Comparison of ENCODE assay signal across 8 mouse cellular contexts in genomic region chr4:133090276-133090719, GRCm38 (mm10). TPM values are rescaled to one million over a fixed set of nuclear protein-coding genes. Genes with fewer than 3 reads are reported as not detected.
DNase-seq lines count a peak whose midpoint lies in the region; ATAC-seq and TF ChIP-seq lines count a peak whose summit lies in the region.
"Had no signal": no experiment of that assay in that cellular context is flagged by ENCODE, and none has a peak within 500 bp of the region (broad histone marks: within the 10 kb centered on the region; RNA-seq: fewer than 3 reads in every experiment).

No protein-coding gene starts in this region.

- H3K4me2 ChIP-seq in lung, embryonic 15.5 days: peak overlapping the region; percentile 33
- peak overlapping the region; percentile 1 for H3K4me2 ChIP-seq in forebrain, postnatal 0 days (ENCODE audit: low read depth)
- peak overlapping the region; percentile 51 for H3K4me2 ChIP-seq in limb, embryonic 13.5 days (replicated peaks)
- peak overlapping the region; percentile 5; the same call in 1 of the 2 replicates for H3K4me2 ChIP-seq in stomach, embryonic 14.5 days (replicated peaks; ENCODE audit: low read depth, low read length)

- no peaks in the 10 kb centered on the region for H3K27me3 ChIP-seq in lung, embryonic 15.5 days
- H3K27me3 ChIP-seq in forebrain, postnatal 0 days (ENCODE audit: insufficient read depth, low read length): no peaks in the 10 kb centered on the region
- H3K27me3 ChIP-seq in limb, embryonic 13.5 days: no peaks in the 10 kb centered on the region
- no peaks in the 10 kb centered on the region for H3K27me3 ChIP-seq in stomach, embryonic 14.5 days (ENCODE audit: control insufficient read depth, insufficient read depth, low read length)

- TF ChIP-seq CTCF in forebrain, postnatal 0 days (IDR thresholded peaks at IDR 0.05; ENCODE audit: low read depth): no peak

- peak overlapping the region; percentile 26; the same call in 1 of the 2 replicates for H3K9ac ChIP-seq in lung, embryonic 15.5 days
- peak overlapping the region; percentile 3; the same call in 1 of the 2 replicates for H3K9ac ChIP-seq in forebrain, postnatal 0 days
- H3K9ac ChIP-seq in limb, embryonic 13.5 days: peak overlapping the region; percentile 55
- H3K9ac ChIP-seq in stomach, embryonic 14.5 days (replicated peaks; ENCODE audit: low read depth, low read length): no peak overlapping the region; the same call in 1 of the 2 replicates

- H3K9me3 ChIP-seq in lung, embryonic 15.5 days: no peaks in the 10 kb centered on the region
- H3K9me3 ChIP-seq in forebrain, postnatal 0 days (ENCODE audit: low read length): no peaks in the 10 kb centered on the region
- H3K9me3 ChIP-seq in limb, embryonic 13.5 days: no peaks in the 10 kb centered on the region
- no peaks in the 10 kb centered on the region for H3K9me3 ChIP-seq in stomach, embryonic 14.5 days (ENCODE audit: control insufficient read depth, low read depth, low read length)

- peaks cover 98% of the 10 kb centered on the region for H3K4me1 ChIP-seq in lung, embryonic 15.5 days
- H3K4me1 ChIP-seq in forebrain, postnatal 0 days (ENCODE audit: insufficient read depth): peaks cover 47% of the 10 kb centered on the region
- peaks cover 90% of the 10 kb centered on the region for H3K4me1 ChIP-seq in limb, embryonic 13.5 days
- H3K4me1 ChIP-seq in stomach, embryonic 14.5 days (ENCODE audit: control insufficient read depth, insufficient read depth, low read length): peaks cover 86% of the 10 kb centered on the region

- no peak for DNase-seq in lung, postnatal 25 days (ENCODE audit: low spot score)
- peak; percentile 58 for DNase-seq in forebrain, postnatal 0 days
- DNase-seq in gastrocnemius, postnatal 10 days: no peak
- no peak for DNase-seq in right cerebral cortex, postnatal 4 days

- ATAC-seq in lung, embryonic 15.5 days (ENCODE audit: borderline replicate concordance, extremely low read depth, low FRiP score, low TSS enrichment): no peak
- peak; percentile 10 for ATAC-seq in forebrain, postnatal 0 days
- ATAC-seq in limb, embryonic 13.5 days (ENCODE audit: low FRiP score, low read depth): peak; percentile 58
- ATAC-seq in stomach, embryonic 14.5 days (ENCODE audit: insufficient number of reproducible peaks, insufficient read depth, low FRiP score, low read depth): 0 out of 2 replicates have a peak, but pooled peaks have one; percentile 3

- H3K27ac ChIP-seq in lung, embryonic 15.5 days: peak overlapping the region; percentile 98
- peak overlapping the region; percentile 90 for H3K27ac ChIP-seq in forebrain, postnatal 0 days (ENCODE audit: low read depth, low read length)
- H3K27ac ChIP-seq in limb, embryonic 13.5 days: peak overlapping the region; percentile 92
- H3K27ac ChIP-seq in stomach, embryonic 14.5 days (ENCODE audit: low read length): peak overlapping the region; percentile 94

- 14% methylated on average over 8 of the region's 8 CpGs for WGBS in lung, embryonic 15.5 days
- WGBS in forebrain, postnatal 0 days: 22% methylated on average over 8 of the region's 8 CpGs
- 17% methylated on average over 8 of the region's 8 CpGs for WGBS in limb, embryonic 13.5 days
- WGBS in stomach, embryonic 14.5 days: 36% methylated on average over 8 of the region's 8 CpGs

- no peak overlapping the region for H3K4me3 ChIP-seq in lung, embryonic 15.5 days
- H3K4me3 ChIP-seq in forebrain, postnatal 0 days (ENCODE audit: low read depth, low read length): no peak overlapping the region
- peak overlapping the region; percentile 8; the same call in 1 of the 2 replicates for H3K4me3 ChIP-seq in limb, embryonic 13.5 days
- H3K4me3 ChIP-seq in stomach, embryonic 14.5 days (ENCODE audit: low read depth, low read length): no peak overlapping the region
- H3K4me3 ChIP-seq: myocyte had no signal

- H3K36me3 ChIP-seq in lung, embryonic 15.5 days: no peaks in the 10 kb centered on the region
- H3K36me3 ChIP-seq in forebrain, postnatal 0 days (ENCODE audit: insufficient read depth): no peaks in the 10 kb centered on the region
- no peaks in the 10 kb centered on the region for H3K36me3 ChIP-seq in limb, embryonic 13.5 days
- no peaks in the 10 kb centered on the region for H3K36me3 ChIP-seq in stomach, embryonic 14.5 days (ENCODE audit: control insufficient read depth, insufficient read depth, low read length)

RNA-seq across cellular contexts. Expression of gene Wasf2, which starts 40.0 kb away (rescaled TPM):
- polyA plus RNA-seq in lung, embryonic 15.5 days (2015; fragmentation: Nextera tagmentation; extraction: Ambion mirVana): 120 and 136 TPM in 2 replicates
- total RNA-seq in forebrain, postnatal 0 days (2014; rRNA removed): 8.1 and 11.3 TPM in 2 replicates
- 15.7 and 24.1 TPM in 2 replicates for polyA plus RNA-seq in forebrain, postnatal 0 days (2015; fragmentation: Nextera tagmentation; extraction: Ambion mirVana)
- 114 and 132 TPM in 2 replicates for polyA plus RNA-seq in limb, embryonic 13.5 days (2015; fragmentation: Nextera tagmentation; extraction: Ambion mirVana)
- polyA plus RNA-seq in stomach, embryonic 14.5 days (2014; fragmentation: Nextera tagmentation; extraction: Ambion mirVana): 120 and 124 TPM in 2 replicates
- total RNA-seq in gastrocnemius, postnatal 10 days (2021): 10 to 100 TPM; 73.1 to 88.7 TPM

Comparison
In these comparisons a context has a peak if more than half of its experiments do, and no peak if none do; other contexts are left out.
1. H3K4me2 ChIP-seq: peak in every context shown above with its lines; median percentile 51 in limb, embryonic 13.5 days; 33 in lung, embryonic 15.5 days; 5 in stomach, embryonic 14.5 days; 1 in forebrain, postnatal 0 days.